Mouse (Mus musculus) midbrain, embryonic 10.5 days (tissue): ENCODE data around the gene Efcab9. TPM values are rescaled to one million over a fixed set of nuclear protein-coding genes. Genes with fewer than 3 reads are reported as not detected.

Experiments used
- polyA plus RNA-seq: library from polyadenylated mRNA; unstranded; fragments of >200 nt; fragmentation: Nextera tagmentation; extraction: Ambion mirVana; gene quantifications from 2 replicates; pipeline ENCODE4 v1.2.1, GENCODE M21; 2016

Efcab9 gene
- polyA plus RNA-seq, 1 experiment from 2014 or later = 0.32 TPM

Other genes with a start within 250 kb of the Efcab9 start
- 2,199 and 2,239 TPM in 2 replicates for gene Hba-a1, start 248.6 kb downstream of the Efcab9 start, polyA plus RNA-seq
- gene Hbq1b, start 245.1 kb downstream of the Efcab9 start, polyA plus RNA-seq = 5.8 and 6.6 TPM in 2 replicates
- gene Hba-a2, start 235.6 kb downstream of the Efcab9 start, polyA plus RNA-seq = 3,984 and 4,102 TPM in 2 replicates
- gene Hbq1a, start 232.0 kb downstream of the Efcab9 start, polyA plus RNA-seq = not detected in 2 replicates
- gene Sh3pxd2b, start 184.3 kb downstream of the Efcab9 start, polyA plus RNA-seq = 25.7 and 32.7 TPM in 2 replicates
- gene Ubtd2, start 76.7 kb downstream of the Efcab9 start, polyA plus RNA-seq = 60.9 and 62.3 TPM in 2 replicates
- 1.5 and 2.1 TPM in 2 replicates for gene Stk10, start 1.2 kb upstream of the Efcab9 start, polyA plus RNA-seq
- 93.9 and 102 TPM in 2 replicates for gene Fbxw11, start 110.6 kb upstream of the Efcab9 start, polyA plus RNA-seq